In genomic region chr8:15438546-15438945, GRCm38 (mm10) we compare ENCODE assay signal across 8 mouse cellular contexts.
DNase-seq lines count a peak whose midpoint lies in the region; ATAC-seq and TF ChIP-seq lines count a peak whose summit lies in the region.

No protein-coding gene starts in this region.

- H3K36me3 ChIP-seq in lung, postnatal 0 days (ENCODE audit: insufficient read depth, low read length) = no peaks in the 10 kb centered on the region
- no peaks in the 10 kb centered on the region for H3K36me3 ChIP-seq in embryonic facial prominence, embryonic 11.5 days (replicated peaks; ENCODE audit: control insufficient read depth, insufficient read depth, low read depth, low read length)
- no peaks in the 10 kb centered on the region for H3K36me3 ChIP-seq in intestine, postnatal 0 days (ENCODE audit: control insufficient read depth, insufficient read depth)

- H3K9ac ChIP-seq in lung, postnatal 0 days (replicated peaks; ENCODE audit: low read depth) = no peak overlapping the region
- no peak overlapping the region for H3K9ac ChIP-seq in embryonic facial prominence, embryonic 11.5 days (replicated peaks; ENCODE audit: low read length)
- no peak overlapping the region for H3K9ac ChIP-seq in intestine, postnatal 0 days (ENCODE audit: low read depth, low read length)

- 42% methylated on average over 5 of the region's 5 CpGs for WGBS in lung, postnatal 0 days
- WGBS in embryonic facial prominence, embryonic 11.5 days = 53% methylated on average over 5 of the region's 5 CpGs
- WGBS in intestine, postnatal 0 days = 43% methylated on average over 5 of the region's 5 CpGs

- H3K4me3 ChIP-seq in lung, postnatal 0 days (ENCODE audit: low read depth, low read length) = no peak overlapping the region
- H3K4me3 ChIP-seq in embryonic facial prominence, embryonic 11.5 days (ENCODE audit: low read depth, low read length) = no peak overlapping the region
- no peak overlapping the region for H3K4me3 ChIP-seq in layer of hippocampus, adult 2 months
- H3K4me3 ChIP-seq in intestine, postnatal 0 days (ENCODE audit: low read depth, low read length) = no peak overlapping the region

- DNase-seq in cerebellum, postnatal 10 days = peak; percentile 4 to 8
- DNase-seq in cerebellum, adult 18-20 months = no peak
- peak; percentile 14 for DNase-seq in lung, postnatal 0 days (ENCODE audit: low spot score)
- no peak for DNase-seq in lung, postnatal 25 days (ENCODE audit: low spot score)
- peak; percentile 82 for DNase-seq in embryonic facial prominence, embryonic 11.5 days (ENCODE audit: low spot score)
- peak; percentile 21 for DNase-seq in ovary, postnatal 14 days (ENCODE audit: low spot score)
- no peak for DNase-seq in layer of hippocampus, adult 2 months (ENCODE audit: low spot score in 2 of 2)

- no peak for TF ChIP-seq EP300 in lung, postnatal 0 days (IDR thresholded peaks at IDR 0.05)

- H3K27me3 ChIP-seq in lung, postnatal 0 days (replicated peaks; ENCODE audit: insufficient read depth, low read length) = no peaks in the 10 kb centered on the region
- no peaks in the 10 kb centered on the region for H3K27me3 ChIP-seq in embryonic facial prominence, embryonic 11.5 days (ENCODE audit: control insufficient read depth, insufficient read depth, low read length)
- H3K27me3 ChIP-seq in intestine, postnatal 0 days (replicated peaks; ENCODE audit: control insufficient read depth, insufficient read depth, low read length) = no peaks in the 10 kb centered on the region

- no peak overlapping the region for H3K4me2 ChIP-seq in lung, postnatal 0 days (replicated peaks; ENCODE audit: low read depth, low read length)
- H3K4me2 ChIP-seq in embryonic facial prominence, embryonic 11.5 days (ENCODE audit: low read depth, low read length) = no peak overlapping the region
- no peak overlapping the region for H3K4me2 ChIP-seq in intestine, postnatal 0 days (replicated peaks; ENCODE audit: low read depth)

- ATAC-seq in lung, postnatal 0 days = no peak
- ATAC-seq in embryonic facial prominence, embryonic 11.5 days (replicated peaks; ENCODE audit: insufficient number of reproducible peaks, low FRiP score, low TSS enrichment, low read depth) = no peak
- ATAC-seq in intestine, postnatal 0 days = no peak

- H3K9me3 ChIP-seq in lung, postnatal 0 days (ENCODE audit: low read length) = no peaks in the 10 kb centered on the region
- H3K9me3 ChIP-seq in embryonic facial prominence, embryonic 11.5 days (replicated peaks; ENCODE audit: control insufficient read depth, low read length) = no peaks in the 10 kb centered on the region
- no peaks in the 10 kb centered on the region for H3K9me3 ChIP-seq in intestine, postnatal 0 days (ENCODE audit: control insufficient read depth)

- H3K4me1 ChIP-seq in lung, postnatal 0 days (ENCODE audit: insufficient read depth, low read depth, low read length) = no peaks in the 10 kb centered on the region
- H3K4me1 ChIP-seq in embryonic facial prominence, embryonic 11.5 days (ENCODE audit: control insufficient read depth, insufficient read depth, low read length) = no peaks in the 10 kb centered on the region
- H3K4me1 ChIP-seq in intestine, postnatal 0 days (replicated peaks; ENCODE audit: control insufficient read depth, insufficient read depth, low read length) = no peaks in the 10 kb centered on the region

- no peak overlapping the region for H3K27ac ChIP-seq in lung, postnatal 0 days (ENCODE audit: low read length)
- no peak overlapping the region for H3K27ac ChIP-seq in embryonic facial prominence, embryonic 11.5 days (replicated peaks; ENCODE audit: low read depth, low read length)
- H3K27ac ChIP-seq in layer of hippocampus, adult 2 months = no peak overlapping the region
- H3K27ac ChIP-seq in intestine, postnatal 0 days (ENCODE audit: low read depth, low read length) = no peak overlapping the region

- no peak for TF ChIP-seq CTCF in lung, postnatal 0 days (IDR thresholded peaks at IDR 0.05)
- no peak for TF ChIP-seq CTCF in layer of hippocampus, adult 2 months (conservative IDR thresholded peaks at IDR 0.05)
- no peak for TF ChIP-seq CTCF in intestine, postnatal 0 days (IDR thresholded peaks at IDR 0.05; ENCODE audit: low read depth)

Comparison
In these comparisons a context has a peak if more than half of its experiments do, and no peak if none do; other contexts are left out.
1. DNase-seq: peak in cerebellum, postnatal 10 days (2 of 2), lung, postnatal 0 days (single experiment), embryonic facial prominence, embryonic 11.5 days (single experiment) and ovary, postnatal 14 days (single experiment); none in cerebellum, adult 18-20 months (0 of 2), lung, postnatal 25 days (single experiment) and layer of hippocampus, adult 2 months (0 of 2).